Mouse (Mus musculus) embryonic fibroblast, embryonic 13.5 days (primary cell): Measurements from ENCODE around the gene Pde11a. TPM values are rescaled to one million over a fixed set of nuclear protein-coding genes. Genes with fewer than 3 reads are reported as not detected.

ENCODE experiments used
- H3K27ac ChIP-seq: 2 replicates; pipeline ENCODE4 v1.5.1; 2012; ENCODE audit warnings: low read length, control low read depth, inconsistent platforms; ENCODE audit not compliant: insufficient read depth
- H3K4me1 ChIP-seq: 2 replicates; pipeline ENCODE4 v1.6.1; 2011; ENCODE audit warnings: low read length; ENCODE audit not compliant: control insufficient read depth, insufficient read depth
- H3K4me3 ChIP-seq: 2 replicates; pipeline ENCODE4 v1.5.1; 2011; ENCODE audit warnings: mild to moderate bottlenecking, control low read depth, low read length; ENCODE audit not compliant: insufficient read depth
- CTCF ChIP-seq: IDR thresholded peaks from 2 replicates; pipeline ENCODE4 v1.5.1; 2011; ENCODE audit warnings: mild to moderate bottlenecking, control low read depth, low read length, moderate library complexity, borderline replicate concordance; ENCODE audit not compliant: insufficient read depth
- POLR2A ChIP-seq: IDR thresholded peaks from 2 replicates; pipeline ENCODE4 v1.6.1; 2011; ENCODE audit warnings: low read depth, mild to moderate bottlenecking, control low read depth, low read length, moderate library complexity
- polyA plus RNA-seq: library from polyadenylated mRNA; stranded (reverse); fragments of >200 nt; gene quantifications from 2 replicates; pipeline ENCODE4 v1.2.4, GENCODE M21; 2011; ENCODE audit warnings: low read depth; ENCODE audit not compliant: missing spikeins, insufficient read length

Pde11a gene
- polyA plus RNA-seq, 1 experiment: 0.26 TPM

GRCm38 (mm10) chr2:76002899-76003298, 335.7 kb downstream of the Pde11a start:
- Histone ChIP-seq H3K4me3 (no peak overlapping the region), H3K27ac (no peak overlapping the region), H3K4me1 (no peaks in the 10 kb centered on the region)
- TF ChIP-seq CTCF (no peak), POLR2A (no peak)

GRCm38 (mm10) chr2:76001392-76001791, 337.2 kb downstream of the Pde11a start:
- Histone ChIP-seq H3K4me1 (no peaks in the 10 kb centered on the region), H3K4me3 (no peak overlapping the region), H3K27ac (no peak overlapping the region)
- TF ChIP-seq POLR2A (no peak), CTCF (peak; percentile 65; the same call in 1 of the 2 replicates)

DNA sequence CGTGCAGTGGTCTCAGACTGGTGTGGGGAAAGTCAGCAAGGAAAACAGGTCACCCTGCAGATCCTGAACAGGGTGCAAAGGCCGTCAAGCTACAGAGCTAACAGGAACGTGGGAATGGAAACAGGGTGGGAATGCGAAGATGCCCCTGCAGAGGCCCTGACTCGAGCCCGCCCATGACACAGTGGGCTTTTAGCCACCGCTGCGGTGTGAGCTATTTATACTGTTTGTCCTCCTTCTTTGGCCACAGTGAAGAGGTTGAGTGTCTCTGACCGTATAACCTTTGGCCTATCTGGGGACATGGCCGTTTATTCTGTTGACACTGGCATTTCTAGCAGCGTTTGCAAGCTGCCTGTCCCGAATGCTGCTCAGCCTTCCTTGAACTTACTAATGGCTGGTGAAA, 338.9 kb downstream of the Pde11a start:
- TF ChIP-seq POLR2A: no peak
- TF ChIP-seq CTCF: no peak
- no peak overlapping the region for H3K4me3 ChIP-seq
- H3K4me1 ChIP-seq: no peaks in the 10 kb centered on the region
- no peak overlapping the region for H3K27ac ChIP-seq

DNA sequence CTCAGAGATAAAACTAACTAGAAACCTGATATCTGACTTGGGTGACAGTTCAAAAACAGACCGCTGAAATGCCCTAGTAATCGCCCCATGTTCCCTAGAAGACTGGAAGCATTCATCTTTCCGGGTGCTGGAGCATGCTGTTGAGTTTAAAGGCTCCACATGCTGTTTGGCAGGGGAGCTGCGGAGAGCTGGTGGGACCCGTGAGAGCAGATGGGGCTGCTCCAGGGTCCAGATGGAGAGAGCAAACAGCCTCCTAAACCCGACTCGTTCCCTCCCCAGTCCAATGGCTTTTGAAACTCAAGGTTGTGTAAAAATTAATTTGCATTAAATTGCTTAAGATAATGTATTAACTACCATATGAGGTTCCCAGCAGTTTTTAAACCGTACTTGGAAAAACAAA, 339.9 kb downstream of the Pde11a start:
- Histone ChIP-seq H3K4me3 (no peak overlapping the region), H3K27ac (no peak overlapping the region)
- no peak for TF ChIP-seq POLR2A
- TF ChIP-seq CTCF: no peak

DNA sequence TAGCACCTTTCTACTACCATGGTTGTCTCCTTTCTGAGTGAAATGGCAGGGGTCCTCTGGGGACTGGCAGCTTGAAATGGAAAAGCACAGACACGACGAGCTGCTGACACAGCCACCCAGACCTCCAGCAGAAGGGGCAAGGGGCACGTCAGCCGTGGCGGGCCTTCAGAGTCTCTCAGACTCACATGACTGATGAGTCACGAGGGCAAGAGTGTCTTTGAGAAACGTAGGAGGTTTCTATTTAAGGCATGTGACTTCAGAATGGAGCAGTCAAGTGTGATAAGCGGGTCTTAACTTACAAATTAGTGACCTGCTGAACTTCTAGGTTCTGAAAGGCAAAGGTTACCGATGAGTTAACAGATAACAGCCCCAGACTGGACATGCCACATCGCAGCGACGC, 340.8 kb downstream of the Pde11a start:
- Histone ChIP-seq H3K27ac (no peak overlapping the region), H3K4me1 (no peaks in the 10 kb centered on the region), H3K4me3 (no peak overlapping the region)
- TF ChIP-seq CTCF: no peak
- TF ChIP-seq POLR2A: no peak

More for the DNA sequence above, 339.9 kb downstream of the Pde11a start:
- no peaks in the 10 kb centered on the region for H3K4me1 ChIP-seq

DNA sequence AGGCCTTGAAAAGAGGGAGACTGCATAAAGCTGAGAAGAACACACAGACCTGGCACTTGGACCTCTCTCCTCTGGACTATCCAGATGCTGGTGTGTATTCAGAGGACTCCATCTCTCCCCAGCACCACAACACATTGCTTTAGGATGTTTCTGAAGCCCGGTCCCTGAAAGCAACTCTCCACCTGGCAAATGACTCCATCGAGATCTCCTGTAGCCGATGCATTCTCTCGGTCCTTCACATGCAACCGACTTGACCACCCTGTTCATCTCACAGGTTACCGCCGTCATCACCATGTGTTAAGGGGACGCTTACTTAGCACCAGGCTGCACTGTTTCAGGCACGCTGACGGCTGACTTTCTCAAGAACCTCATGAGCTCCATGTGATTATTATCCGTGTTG, 343.7 kb downstream of the Pde11a start:
- Histone ChIP-seq H3K4me1 (peaks cover 4% of the 10 kb centered on the region; the same call in 1 of the 2 replicates), H3K4me3 (no peak overlapping the region), H3K27ac (no peak overlapping the region)
- TF ChIP-seq CTCF: no peak
- no peak for TF ChIP-seq POLR2A

GRCm38 (mm10) chr2:75991581-75992205, 346.9 kb downstream of the Pde11a start:
- Histone ChIP-seq H3K4me3 (no peak overlapping the region), H3K4me1 (peaks cover 4% of the 10 kb centered on the region), H3K27ac (no peak overlapping the region)
- TF ChIP-seq CTCF (no peak), POLR2A (no peak)

- no peak for TF ChIP-seq POLR2A
- peak; percentile 47; the same call in 1 of the 2 replicates for TF ChIP-seq CTCF
- Histone ChIP-seq H3K27ac (no peak overlapping the region), H3K4me3 (no peak overlapping the region), H3K4me1 (peaks cover 4% of the 10 kb centered on the region)
These were observed 347.6 kb downstream of the Pde11a start for GRCm38 (mm10) chr2:75990885-75991539.

GRCm38 (mm10) chr2:75989694-75990093, 348.9 kb downstream of the Pde11a start:
- Histone ChIP-seq H3K4me1 (peaks cover 4% of the 10 kb centered on the region), H3K4me3 (no peak overlapping the region), H3K27ac (no peak overlapping the region)
- TF ChIP-seq CTCF: no peak
- TF ChIP-seq POLR2A: no peak

DNA sequence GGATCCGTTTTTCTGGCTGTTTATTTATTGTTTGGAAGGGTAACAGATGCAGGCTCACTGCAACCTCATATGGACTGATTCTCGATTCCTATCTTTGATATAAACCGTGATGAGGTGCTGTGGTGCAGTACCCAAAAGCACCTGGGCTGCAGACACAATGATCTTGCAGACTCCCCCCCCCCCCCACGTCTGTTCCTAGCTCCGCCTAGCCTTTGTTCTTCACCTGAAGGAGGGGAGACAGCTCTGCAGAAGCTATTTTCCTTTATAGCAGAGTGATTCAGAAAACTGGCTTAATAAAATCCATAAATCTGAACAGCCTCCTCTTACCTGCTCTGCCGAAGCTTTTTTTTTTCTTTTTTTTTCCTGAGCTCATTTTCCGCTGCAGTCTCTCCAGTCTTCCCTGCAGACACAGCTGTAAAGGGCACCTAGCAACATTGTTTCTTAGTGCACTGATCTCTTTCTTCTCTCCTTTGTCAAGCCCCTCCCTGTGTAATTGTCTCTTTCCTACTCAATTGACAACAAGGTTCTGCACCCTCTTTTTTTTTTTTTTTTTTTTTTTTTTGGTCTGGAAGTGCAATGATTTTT, 349.7 kb downstream of the Pde11a start:
- no peak overlapping the region for H3K27ac ChIP-seq
- no peak overlapping the region for H3K4me3 ChIP-seq
- TF ChIP-seq POLR2A (no peak), CTCF (no peak)
- peaks cover 4% of the 10 kb centered on the region for H3K4me1 ChIP-seq
